Mouse (Mus musculus) limb, embryonic 12.5 days (tissue): ENCODE results near the gene Tmem132c. TPM values are rescaled to one million over a fixed set of nuclear protein-coding genes. Genes with fewer than 3 reads are reported as not detected.
A peak's percentile ranks its signal among the peaks of the same experiment; 100 is the strongest.
"Not testable (repeated sequence)": the region's sequence is repeated elsewhere in the genome, so short reads cannot be mapped to it uniquely, and the experiment has no call there.

ENCODE experiments used
- ATAC-seq: fragments of 200-750 bp; cut with Nextera tagmentation; 2 replicates; pipeline ENCODE4 v1.8.0; 2017; ENCODE audit warnings: low read depth, moderate TSS enrichment; ENCODE audit not compliant: insufficient number of reproducible peaks, insufficient read depth, low FRiP score, low TSS enrichment
- H3K27ac ChIP-seq: fragments of 300-500 bp; sonication (generic); 2 replicates; pipeline ENCODE4 v1.5.1; 2016; ENCODE audit warnings: mild to moderate bottlenecking, moderate library complexity
- H3K27me3 ChIP-seq: fragments of 300-500 bp; sonication (generic); 2 replicates; pipeline ENCODE4 v1.6.1; 2016; ENCODE audit warnings: mild to moderate bottlenecking, moderate library complexity
- H3K36me3 ChIP-seq: fragments of 300-500 bp; sonication (generic); 2 replicates; pipeline ENCODE4 v1.6.1; 2016; ENCODE audit warnings: mild to moderate bottlenecking, moderate library complexity
- H3K4me1 ChIP-seq: fragments of 300-500 bp; sonication (generic); replicated peaks from 2 replicates; pipeline ENCODE4 v1.6.1; 2016
- H3K4me2 ChIP-seq: fragments of 300-500 bp; sonication (generic); 2 replicates; pipeline ENCODE4 v1.6.1; 2016; ENCODE audit warnings: mild to moderate bottlenecking, moderate library complexity
- H3K4me3 ChIP-seq: fragments of 300-500 bp; sonication (generic); replicated peaks from 2 replicates; pipeline ENCODE4 v1.5.1; 2016; ENCODE audit warnings: mild to moderate bottlenecking
- H3K9ac ChIP-seq: fragments of 300-500 bp; sonication (generic); replicated peaks from 2 replicates; pipeline ENCODE4 v1.6.1; 2016; ENCODE audit warnings: mild to moderate bottlenecking, moderate library complexity
- H3K9me3 ChIP-seq: fragments of 300-500 bp; sonication (generic); 2 replicates; pipeline ENCODE4 v1.6.1; 2016; ENCODE audit warnings: mild to moderate bottlenecking, moderate library complexity
- whole genome bisulfite sequencing: fragments of 180-500 bp; shearing (Covaris S2); methylation state at CpG from one replicate; pipeline ENCODE4 v1.1.7; 2016; 5-methylcytosine and 5-hydroxymethylcytosine counted together
- polyA plus RNA-seq: library from polyadenylated mRNA; unstranded; fragments of >200 nt; fragmentation: Nextera tagmentation; extraction: Ambion mirVana; gene quantifications from 2 replicates; pipeline ENCODE4 v1.2.1, GENCODE M21; 2016

Gene Tmem132c
- polyA plus RNA-seq, 1 experiment from 2014 or later, result 48.0 TPM

DNA sequence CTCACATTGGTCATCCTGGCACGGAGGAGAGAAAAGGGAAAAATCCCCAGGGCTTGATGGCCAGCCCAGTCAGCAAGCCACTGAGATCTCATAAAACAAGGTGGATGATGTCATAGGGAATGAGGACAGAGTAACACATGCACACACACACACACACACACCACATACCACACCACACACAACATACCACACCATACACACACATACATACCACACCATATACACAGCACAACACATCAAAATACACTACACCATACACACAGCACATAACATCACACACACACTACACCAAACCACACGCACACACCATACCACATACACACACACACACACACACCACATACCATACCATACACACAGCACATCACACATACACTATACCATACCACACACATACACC lies 104.8 kb downstream of the Tmem132c start:
- H3K4me3 ChIP-seq, result no peak overlapping the region
- H3K27ac ChIP-seq, result no peak overlapping the region
- H3K9me3 ChIP-seq, result no peaks in the 10 kb centered on the region
- peaks cover 22% of the 10 kb centered on the region for H3K4me1 ChIP-seq
- H3K36me3 ChIP-seq, result no peaks in the 10 kb centered on the region
- H3K9ac ChIP-seq, result no peak overlapping the region
- H3K4me2 ChIP-seq, result no peak overlapping the region
- H3K27me3 ChIP-seq, result no peaks in the 10 kb centered on the region
- WGBS, result 89% methylated on average over 2 of the region's 2 CpGs
- ATAC-seq, result no peak

DNA sequence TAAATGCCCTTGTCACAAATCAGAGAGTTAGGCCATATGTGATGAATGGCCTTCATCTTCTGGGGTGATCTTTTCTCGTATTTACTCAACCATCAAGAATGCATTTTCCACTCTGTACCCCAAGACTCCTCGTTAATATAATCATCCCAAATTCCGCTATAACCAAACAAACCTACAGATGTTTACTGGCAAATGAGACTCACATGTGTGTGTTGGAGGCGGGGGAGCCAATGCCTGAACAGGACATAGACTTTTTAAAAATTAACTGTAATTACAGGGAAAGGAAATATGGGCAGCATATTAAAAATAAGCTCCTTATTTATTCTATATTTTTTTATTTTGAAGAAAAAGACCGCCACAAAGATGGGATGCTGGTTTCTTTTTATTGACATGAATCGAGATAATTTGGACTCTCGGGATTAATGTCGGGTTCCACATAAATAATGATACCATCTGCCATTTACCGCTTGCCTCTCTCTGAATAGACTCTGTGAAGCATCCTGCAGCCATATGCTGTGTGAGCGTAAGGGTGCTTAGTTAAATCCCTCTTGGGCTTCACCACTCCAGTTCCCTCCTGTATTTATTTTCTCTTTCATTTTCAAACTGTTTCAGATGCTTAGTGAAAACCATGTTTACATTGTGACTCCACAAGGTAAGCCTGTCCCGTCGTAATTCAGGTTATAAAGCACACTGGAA lies 105.6 kb downstream of the Tmem132c start:
- H3K27ac ChIP-seq, result no peak overlapping the region
- H3K9me3 ChIP-seq, result no peaks in the 10 kb centered on the region
- no peaks in the 10 kb centered on the region for H3K36me3 ChIP-seq
- H3K4me1 ChIP-seq, result peaks cover 22% of the 10 kb centered on the region
- no peaks in the 10 kb centered on the region for H3K27me3 ChIP-seq
- WGBS, result 63% methylated on average over 12 of the region's 12 CpGs
- no peak overlapping the region for H3K9ac ChIP-seq
- no peak overlapping the region for H3K4me2 ChIP-seq
- no peak overlapping the region for H3K4me3 ChIP-seq
- no peak for ATAC-seq

DNA sequence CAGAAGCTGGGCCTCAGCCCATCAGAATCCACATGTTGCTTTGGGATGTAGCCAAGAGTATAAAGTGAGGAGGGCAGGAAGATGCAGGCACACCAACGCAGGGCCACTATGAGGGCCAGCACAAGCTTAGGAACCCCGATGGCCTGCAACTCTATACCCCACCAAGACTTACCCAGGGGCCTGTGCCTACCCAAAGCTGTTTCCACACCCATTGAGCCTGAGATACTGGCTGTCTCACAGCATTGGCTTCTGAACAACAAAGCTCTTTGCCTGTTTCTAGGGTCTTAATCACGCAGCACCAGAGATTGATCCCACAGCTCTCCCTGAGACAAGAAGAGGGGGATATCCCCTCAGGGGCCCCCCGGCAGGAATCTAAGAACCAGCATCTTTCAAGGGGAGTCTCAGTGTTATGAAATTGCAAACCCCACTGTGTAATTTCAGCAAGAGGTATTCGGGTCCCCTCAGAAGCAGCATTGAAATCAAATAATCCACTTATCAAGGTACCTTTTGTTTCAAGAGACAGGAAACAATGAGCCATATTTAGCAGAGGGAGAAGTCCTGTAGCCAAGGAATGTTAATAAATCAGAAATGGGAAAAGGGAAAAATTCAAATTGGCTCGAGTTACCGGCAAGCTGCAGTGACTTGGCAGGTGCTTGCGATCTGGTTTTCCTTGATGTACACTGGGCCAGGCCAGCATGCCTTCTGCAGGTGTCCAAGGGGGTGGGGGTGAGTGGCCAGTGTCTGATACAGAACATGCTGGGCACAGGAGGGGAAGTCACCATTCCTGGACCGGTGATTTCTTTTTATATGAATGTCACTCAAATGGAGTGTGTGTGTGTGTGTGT lies 107.8 kb downstream of the Tmem132c start:
- Histone ChIP-seq H3K27me3 (no peaks in the 10 kb centered on the region), H3K4me1 (peaks cover 22% of the 10 kb centered on the region), H3K4me3 (no peak overlapping the region), H3K36me3 (no peaks in the 10 kb centered on the region), H3K4me2 (no peak overlapping the region), H3K9me3 (no peaks in the 10 kb centered on the region), H3K27ac (peak overlapping the region; percentile 66), H3K9ac (no peak overlapping the region)
- 56% methylated on average over 9 of the region's 9 CpGs for WGBS
- ATAC-seq, result no peak

DNA sequence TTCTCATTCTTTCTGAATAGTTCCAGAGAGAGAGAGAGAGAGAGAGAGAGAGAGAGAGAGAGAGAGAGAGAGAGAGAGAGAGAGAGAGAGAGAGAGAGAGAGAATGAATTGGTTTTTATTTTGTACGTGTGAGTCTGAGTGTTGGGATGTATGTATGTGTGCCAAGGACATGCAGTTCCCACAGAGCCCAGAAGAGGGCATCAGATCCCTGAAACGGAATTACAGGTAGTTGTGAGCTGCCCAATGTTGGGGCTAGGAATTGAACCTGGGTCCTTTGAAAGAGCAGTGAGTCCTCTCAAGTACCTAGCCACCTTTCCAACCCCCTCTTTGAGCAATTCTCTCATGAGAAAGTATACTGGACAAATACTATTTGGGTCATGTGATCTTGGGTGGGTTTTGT lies 111.4 kb downstream of the Tmem132c start:
- Histone ChIP-seq H3K27ac (no peak overlapping the region), H3K9me3 (no peaks in the 10 kb centered on the region), H3K4me1 (peaks cover 20% of the 10 kb centered on the region), H3K9ac (no peak overlapping the region), H3K27me3 (no peaks in the 10 kb centered on the region), H3K36me3 (no peaks in the 10 kb centered on the region), H3K4me2 (no peak overlapping the region), H3K4me3 (no peak overlapping the region)
- WGBS, result 88% methylated on average over 2 of the region's 2 CpGs
- no peak for ATAC-seq

DNA sequence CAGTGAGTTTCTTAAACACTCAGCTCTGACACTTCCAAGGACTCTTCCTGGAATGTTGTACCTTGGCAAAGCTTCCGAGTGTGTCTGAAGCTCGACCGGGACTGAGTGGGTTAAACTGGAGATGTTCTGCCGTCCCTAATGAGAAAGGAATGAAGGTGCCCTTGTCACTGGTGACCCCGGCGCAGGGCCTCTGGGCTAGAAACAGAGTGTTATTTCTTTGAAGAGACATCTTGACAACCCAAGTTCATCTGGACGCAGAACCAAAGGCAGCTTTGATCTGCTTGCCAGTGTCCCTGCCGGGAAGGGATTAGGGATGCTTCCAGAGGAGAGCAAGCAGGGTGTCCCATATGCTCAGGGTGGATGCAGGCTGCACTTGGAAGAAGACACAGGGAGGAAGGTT lies 114.2 kb downstream of the Tmem132c start:
- no peak for ATAC-seq
- no peaks in the 10 kb centered on the region for H3K9me3 ChIP-seq
- WGBS, result 11% methylated on average over 8 of the region's 8 CpGs
- H3K9ac ChIP-seq, result no peak overlapping the region
- H3K27me3 ChIP-seq, result no peaks in the 10 kb centered on the region
- H3K4me1 ChIP-seq, result peaks cover 4% of the 10 kb centered on the region; the same call in 1 of the 2 replicates
- peaks cover 8% of the 10 kb centered on the region; the same call in 1 of the 2 replicates for H3K36me3 ChIP-seq
- no peak overlapping the region for H3K4me3 ChIP-seq
- H3K27ac ChIP-seq, result no peak overlapping the region
- H3K4me2 ChIP-seq, result no peak overlapping the region

DNA sequence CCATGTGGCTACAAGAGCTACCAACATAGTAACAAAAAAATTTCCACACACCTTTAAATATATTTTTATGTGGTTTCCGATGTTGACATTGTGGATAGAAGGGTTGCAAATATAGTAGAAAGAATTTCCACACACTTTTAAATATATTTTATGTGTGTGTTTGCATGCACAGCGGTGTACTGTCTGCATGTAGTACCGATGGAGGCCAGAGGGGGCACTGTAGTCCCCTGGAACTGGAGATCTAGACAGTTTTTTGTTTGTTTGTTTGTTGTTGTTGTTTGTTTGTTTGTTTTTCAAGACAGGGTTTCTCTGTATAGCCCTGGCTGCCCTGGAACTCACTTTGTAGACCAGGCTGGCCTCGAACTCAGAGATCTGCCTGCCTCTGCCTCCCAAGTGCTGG lies 116.3 kb downstream of the Tmem132c start:
- H3K36me3 ChIP-seq, H3K4me3 ChIP-seq, H3K9ac ChIP-seq, H3K27me3 ChIP-seq, H3K4me2 ChIP-seq, H3K27ac ChIP-seq, H3K9me3 ChIP-seq, ATAC-seq: not testable (repeated sequence)
- WGBS, result 86% methylated on average over 4 of the region's 4 CpGs
- H3K4me1 ChIP-seq, result peaks cover 12% of the 10 kb centered on the region

DNA sequence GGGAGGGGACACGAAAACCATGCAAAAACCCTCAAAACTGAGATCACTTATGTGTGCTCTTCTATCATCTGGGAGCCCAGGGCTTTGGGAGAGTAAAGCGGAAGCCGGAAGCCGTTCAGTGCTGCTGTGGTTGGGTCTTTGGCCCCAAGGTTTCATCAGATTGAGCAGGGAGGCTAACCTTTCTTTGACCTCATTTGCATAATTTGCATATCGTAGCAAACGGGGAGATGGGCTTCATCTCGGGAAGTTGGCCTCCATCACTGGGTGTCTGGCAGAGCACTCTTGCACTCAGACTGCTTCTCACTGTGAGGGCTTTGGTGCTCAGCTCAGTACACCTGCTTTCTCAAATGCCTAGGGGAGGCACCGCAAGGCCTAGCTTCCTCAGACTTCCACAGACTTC lies 119.5 kb downstream of the Tmem132c start:
- H3K9ac ChIP-seq, result no peak overlapping the region
- H3K4me1 ChIP-seq, result peaks cover 16% of the 10 kb centered on the region
- no peak overlapping the region for H3K4me3 ChIP-seq
- no peak overlapping the region for H3K27ac ChIP-seq
- H3K36me3 ChIP-seq, result peaks cover 8% of the 10 kb centered on the region; the same call in 1 of the 2 replicates
- H3K27me3 ChIP-seq, result no peaks in the 10 kb centered on the region
- 69% methylated on average over 8 of the region's 8 CpGs for WGBS
- no peaks in the 10 kb centered on the region for H3K9me3 ChIP-seq
- H3K4me2 ChIP-seq, result no peak overlapping the region
- no peak for ATAC-seq

DNA sequence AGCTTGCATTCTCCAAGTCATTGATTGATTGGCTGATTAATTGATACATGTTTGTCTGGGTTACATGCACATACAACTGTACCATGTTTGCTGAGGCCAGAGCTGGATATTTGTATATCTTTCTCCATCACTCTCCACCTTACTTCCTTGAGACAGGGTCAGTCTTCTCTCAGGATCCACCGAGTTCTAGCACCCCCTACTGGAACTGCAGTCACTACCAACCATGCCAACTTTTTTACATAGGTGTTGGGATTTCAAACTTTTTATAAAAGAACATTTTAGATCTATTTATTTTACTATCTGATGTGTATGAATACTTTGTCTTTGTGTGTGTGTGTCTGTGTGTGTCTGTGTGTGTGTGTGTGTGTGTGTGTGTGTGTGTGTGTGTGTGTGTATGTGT lies 123.5 kb downstream of the Tmem132c start:
- Histone ChIP-seq H3K9ac (no peak overlapping the region), H3K27me3 (no peaks in the 10 kb centered on the region), H3K36me3 (peaks cover 4% of the 10 kb centered on the region; the same call in 1 of the 2 replicates), H3K27ac (no peak overlapping the region), H3K4me3 (no peak overlapping the region), H3K9me3 (no peaks in the 10 kb centered on the region), H3K4me1 (peaks cover 27% of the 10 kb centered on the region), H3K4me2 (no peak overlapping the region)
- WGBS, result 14% methylated on average over 1 of the region's 1 CpGs
- ATAC-seq, result no peak

DNA sequence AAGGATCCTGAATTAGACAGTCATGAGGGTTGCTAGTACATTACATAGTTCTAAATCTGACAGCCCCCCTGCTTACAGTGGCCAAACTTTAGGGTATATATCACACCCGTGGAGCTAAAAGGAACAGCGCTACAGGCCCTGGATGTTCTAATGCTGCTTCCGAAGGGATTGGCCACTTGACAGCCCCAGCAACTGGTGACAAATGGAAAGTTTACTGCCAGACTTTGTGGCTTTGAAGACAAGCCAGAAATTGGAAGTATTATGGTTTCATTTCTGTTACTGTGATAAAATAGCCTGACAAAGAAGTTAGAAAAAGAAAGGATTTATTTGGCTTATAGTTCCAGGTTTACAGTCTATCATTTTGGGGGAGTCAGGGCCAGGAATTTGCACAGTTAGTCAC lies 126.6 kb downstream of the Tmem132c start:
- no peaks in the 10 kb centered on the region for H3K36me3 ChIP-seq
- no peak overlapping the region for H3K27ac ChIP-seq
- 91% methylated on average over 3 of the region's 3 CpGs for whole genome bisulfite sequencing
- H3K4me2 ChIP-seq, result no peak overlapping the region
- H3K4me3 ChIP-seq, result no peak overlapping the region
- no peak for ATAC-seq
- H3K27me3 ChIP-seq, result no peaks in the 10 kb centered on the region
- H3K9ac ChIP-seq, result no peak overlapping the region
- H3K4me1 ChIP-seq, result peaks cover 39% of the 10 kb centered on the region
- no peaks in the 10 kb centered on the region for H3K9me3 ChIP-seq

DNA sequence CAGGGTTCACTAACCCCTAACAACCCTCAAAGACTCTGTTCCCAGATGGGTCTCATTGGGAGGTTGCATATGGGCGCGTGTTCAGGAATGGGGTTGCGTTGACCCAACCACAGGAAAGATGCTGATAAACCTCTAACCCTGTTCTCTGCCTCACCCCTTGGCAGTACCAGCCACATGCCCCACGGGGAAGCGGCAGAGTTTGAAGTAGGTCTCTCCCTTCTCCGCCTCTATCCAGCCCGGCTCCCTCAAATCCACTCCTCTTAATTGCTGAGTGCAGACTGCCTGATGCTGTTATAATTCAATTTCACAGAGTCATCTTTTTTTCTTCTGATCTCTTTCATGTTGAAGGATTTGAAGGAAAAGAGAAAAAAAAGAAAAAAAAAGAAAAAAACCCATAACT lies 128.2 kb downstream of the Tmem132c start:
- Histone ChIP-seq H3K9ac (no peak overlapping the region), H3K27ac (peak overlapping the region; percentile 79), H3K4me2 (peak overlapping the region; percentile 35), H3K9me3 (0 out of 2 replicates have a peak, but pooled peaks cover 1% of the 10 kb centered on the region), H3K4me3 (no peak overlapping the region), H3K27me3 (no peaks in the 10 kb centered on the region), H3K36me3 (no peaks in the 10 kb centered on the region), H3K4me1 (peaks cover 38% of the 10 kb centered on the region)
- no peak for ATAC-seq
- 37% methylated on average over 7 of the region's 7 CpGs for WGBS

DNA sequence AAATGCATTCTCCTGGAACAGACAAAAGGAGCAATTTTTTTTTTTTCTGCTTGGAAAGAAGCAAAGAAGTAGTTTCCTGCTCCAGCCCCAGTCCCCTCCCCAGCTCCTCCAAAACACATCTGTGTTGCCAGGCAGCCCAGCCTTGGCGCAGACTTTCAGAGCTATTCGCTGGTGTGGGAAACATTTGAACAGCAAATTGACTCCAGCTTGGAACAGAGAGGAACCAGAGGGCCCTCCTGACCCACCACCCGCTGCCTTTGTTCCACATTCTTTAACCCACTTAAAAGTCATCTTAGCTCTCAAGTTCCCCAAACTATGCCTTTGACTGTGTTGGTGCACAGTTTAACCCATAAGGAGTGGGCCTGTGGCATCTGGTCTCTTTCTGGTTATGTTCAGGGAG lies 128.9 kb downstream of the Tmem132c start:
- WGBS, result 6% methylated on average over 3 of the region's 3 CpGs
- Histone ChIP-seq H3K4me2 (peak overlapping the region; percentile 35; the same call in 1 of the 2 replicates), H3K27ac (peak overlapping the region; percentile 79), H3K27me3 (no peaks in the 10 kb centered on the region), H3K4me3 (no peak overlapping the region), H3K4me1 (peaks cover 38% of the 10 kb centered on the region), H3K36me3 (no peaks in the 10 kb centered on the region), H3K9me3 (0 out of 2 replicates have a peak, but pooled peaks cover 3% of the 10 kb centered on the region), H3K9ac (no peak overlapping the region)
- peak; percentile 81; the same call in 1 of the 2 replicates for ATAC-seq
